In the genomic region with DNA sequence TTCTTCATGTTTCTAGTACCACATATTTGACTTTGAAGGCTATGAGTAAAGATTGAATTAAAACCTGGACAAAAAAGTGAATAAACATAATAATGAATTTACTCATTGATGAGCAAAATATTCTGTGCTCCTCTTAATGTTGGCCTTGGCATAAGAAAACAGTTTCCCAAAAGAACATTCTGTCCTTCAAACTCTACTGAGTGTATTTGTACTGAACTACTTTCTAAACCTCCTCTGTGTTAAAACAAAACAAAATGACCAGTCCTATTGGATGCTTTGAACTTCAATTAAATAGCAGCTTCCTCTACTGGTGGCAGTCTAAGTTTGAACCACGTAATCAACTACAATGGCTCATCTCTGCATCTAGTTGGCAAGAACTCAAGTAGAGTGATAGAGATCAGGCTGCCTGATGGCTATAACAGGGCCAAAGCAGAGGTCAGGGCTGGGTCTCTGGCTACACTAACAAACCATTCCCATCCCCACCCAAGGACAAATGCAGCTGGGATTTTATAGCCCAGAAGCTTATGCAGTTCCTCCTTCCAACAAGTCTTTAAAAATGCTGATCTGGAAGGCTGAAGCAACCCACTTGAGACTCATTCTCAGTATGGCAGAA, we compare ENCODE assay signal across 17 mouse cellular contexts.
DNase-seq lines count a peak whose midpoint lies in the region; TF ChIP-seq lines count a peak whose summit lies in the region.
"Had no signal": no experiment of that assay in that cellular context is flagged by ENCODE, and none has a peak within 500 bp of the region (broad histone marks: within the 10 kb centered on the region; RNA-seq: fewer than 3 reads in every experiment).

No protein-coding gene starts in this region.

- peak; percentile 5 to 20 for DNase-seq in lung, adult 18-20 months
- DNase-seq in lung, adult 2 months = no peak
- DNase-seq in gastrocnemius, postnatal 25 days = peak; percentile 74
- DNase-seq in heart, postnatal 25 days (ENCODE audit: low spot score) = peak; percentile 49
- peak; percentile 11 for DNase-seq in lung, postnatal 14 days
- no peak for DNase-seq in layer of hippocampus, postnatal 25 days (ENCODE audit: extremely low spot score in 1 of 2, low spot score in 1 of 2)
- DNase-seq in left cerebral cortex, postnatal 14 days (ENCODE audit: low spot score in 2 of 2) = no peak
- no peak for DNase-seq in cerebellum, adult 2 months
- DNase-seq: cerebellum, adult 9-10 months; left cerebral cortex, postnatal 4 days; liver, postnatal 0 days; right cerebral cortex, postnatal 25 days had no signal

- no peak overlapping the region for H3K27ac ChIP-seq in cerebellum, adult 2 months (ENCODE audit: insufficient read depth, low read length)
- H3K27ac ChIP-seq: embryonic facial prominence, embryonic 10.5 days; forebrain, embryonic 10.5 days; hindbrain, postnatal 0 days; midbrain, embryonic 15.5 days; stomach, embryonic 15.5 days had no signal

- no peak for TF ChIP-seq POLR2A in lung, adult 2 months (IDR thresholded peaks at IDR 0.05; ENCODE audit: borderline replicate concordance, extremely low read depth, low read depth, low read length)
- no peak for TF ChIP-seq POLR2A in cerebellum, adult 2 months (IDR thresholded peaks at IDR 0.05; ENCODE audit: borderline replicate concordance, insufficient read depth, low read length)

- H3K27me3 ChIP-seq in cerebellum, adult 2 months (ENCODE audit: control insufficient read depth, insufficient read depth, low read length) = no peaks in the 10 kb centered on the region
- H3K27me3 ChIP-seq: midbrain, embryonic 15.5 days; stomach, embryonic 15.5 days had no signal

- intact Hi-C loops in heart, postnatal 25 days (cut with DNase I) = loop anchor here (10.0 kb wide), 4 partner anchors 269 to 1219 kb away; partner anchors contain the start of gene Nr2f2
- intact Hi-C loops in left cerebral cortex, postnatal 14 days (cut with DNase I) = no loop called here

- TF ChIP-seq CTCF in lung, adult 2 months (IDR thresholded peaks at IDR 0.05; ENCODE audit: insufficient read depth, low read length) = no peak
- TF ChIP-seq CTCF in cerebellum, adult 2 months (IDR thresholded peaks at IDR 0.05; ENCODE audit: borderline replicate concordance, insufficient read depth, low read depth, low read length) = no peak

- 33% methylated on average over 1 of the region's 1 CpGs for WGBS in lung, adult 2 months
- WGBS in cerebellum, adult 2 months = 39% methylated on average over 1 of the region's 1 CpGs

- no peak overlapping the region for H3K4me3 ChIP-seq in lung, adult 2 months (replicated peaks; ENCODE audit: extremely low read depth, low read depth, low read length)
- no peak overlapping the region for H3K4me3 ChIP-seq in cerebellum, adult 2 months (replicated peaks; ENCODE audit: insufficient read depth, low read depth, low read length)
- H3K4me3 ChIP-seq: embryonic facial prominence, embryonic 10.5 days; forebrain, embryonic 10.5 days; midbrain, embryonic 15.5 days; stomach, embryonic 15.5 days had no signal

- peaks cover 3% of the 10 kb centered on the region for H3K4me1 ChIP-seq in lung, adult 2 months (ENCODE audit: control insufficient read depth, insufficient read depth, low read length)
- H3K4me1 ChIP-seq in cerebellum, adult 2 months (ENCODE audit: control insufficient read depth, insufficient read depth, low read length) = no peaks in the 10 kb centered on the region
- H3K4me1 ChIP-seq: forebrain, embryonic 10.5 days; midbrain, embryonic 15.5 days; stomach, embryonic 15.5 days had no signal

Comparison
In these comparisons a context has a peak if more than half of its experiments do, and no peak if none do; other contexts are left out.
1. DNase-seq: peak in lung, adult 18-20 months (2 of 2), gastrocnemius, postnatal 25 days (single experiment), heart, postnatal 25 days (single experiment) and lung, postnatal 14 days (single experiment); none in lung, adult 2 months (single experiment), layer of hippocampus, postnatal 25 days (0 of 2), left cerebral cortex, postnatal 14 days (0 of 2) and cerebellum, adult 2 months (0 of 2).